Mouse (Mus musculus): Measurements from ENCODE around the gene Kcnj12.

The Kcnj12 gene

DNA sequence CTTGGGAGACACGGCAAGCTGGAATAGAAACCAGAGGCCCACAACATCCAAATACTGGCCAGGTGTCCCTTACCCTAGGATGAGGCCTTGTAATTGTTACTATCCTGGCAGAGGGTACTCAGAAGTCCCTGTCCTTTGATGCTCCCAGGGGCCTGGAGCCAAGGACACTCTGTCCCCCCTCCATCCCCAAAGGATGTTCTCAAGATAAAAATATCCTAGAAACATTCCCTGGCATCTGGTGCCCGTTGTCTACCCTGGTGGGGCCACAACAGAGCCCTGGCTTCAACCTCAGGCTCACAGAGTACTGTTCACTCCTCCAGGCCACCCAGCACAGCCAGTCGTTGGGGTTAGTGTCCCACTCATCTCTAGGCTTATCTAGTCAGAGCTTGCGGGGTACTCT, 38.3 kb downstream of the Kcnj12 start:
- DNase-seq: no peak

DNA sequence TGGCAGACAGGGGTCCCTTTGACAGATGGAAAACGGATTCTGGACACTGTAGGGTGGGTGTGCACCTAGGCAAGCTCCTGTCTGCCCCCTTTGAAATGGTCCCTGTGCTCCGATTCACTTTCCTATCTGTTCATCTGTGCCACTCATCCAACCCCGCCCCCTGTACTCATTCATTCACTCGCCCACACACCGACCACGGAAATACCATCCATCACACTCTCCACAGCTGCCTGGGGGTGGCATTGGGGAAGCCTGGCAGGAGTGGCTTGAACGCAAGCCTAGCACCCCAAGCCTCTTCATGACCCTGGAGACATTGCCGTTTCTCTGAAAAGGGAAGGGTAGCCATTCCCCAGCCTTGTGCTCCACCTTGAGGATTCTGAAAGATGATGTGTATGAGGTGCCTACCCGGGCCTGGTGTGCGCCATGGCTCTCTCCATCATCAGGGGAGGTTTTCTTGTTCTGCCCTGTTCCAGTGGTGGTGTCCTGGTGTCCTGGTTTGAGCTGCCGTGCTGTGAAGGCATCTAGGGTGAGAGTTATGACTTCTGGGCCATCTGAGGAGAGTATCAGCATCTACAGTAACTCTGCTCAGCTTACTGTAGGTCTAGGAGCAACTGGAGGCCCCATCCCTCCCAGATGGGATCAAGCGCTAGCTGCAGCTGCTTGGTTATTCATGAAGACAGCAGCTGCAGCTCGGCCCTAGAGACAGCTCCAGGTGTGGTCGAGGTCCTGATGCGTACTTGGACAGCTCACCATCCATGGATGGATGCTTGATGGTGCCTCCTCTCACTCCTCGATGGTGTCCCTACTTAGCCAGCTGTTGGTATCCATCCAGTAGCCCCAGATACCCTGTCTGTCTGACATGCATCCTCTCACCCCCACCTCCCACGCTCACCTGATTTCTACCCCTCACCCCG, 40.4 kb downstream of the Kcnj12 start:
- DNase-seq: no peak

DNA sequence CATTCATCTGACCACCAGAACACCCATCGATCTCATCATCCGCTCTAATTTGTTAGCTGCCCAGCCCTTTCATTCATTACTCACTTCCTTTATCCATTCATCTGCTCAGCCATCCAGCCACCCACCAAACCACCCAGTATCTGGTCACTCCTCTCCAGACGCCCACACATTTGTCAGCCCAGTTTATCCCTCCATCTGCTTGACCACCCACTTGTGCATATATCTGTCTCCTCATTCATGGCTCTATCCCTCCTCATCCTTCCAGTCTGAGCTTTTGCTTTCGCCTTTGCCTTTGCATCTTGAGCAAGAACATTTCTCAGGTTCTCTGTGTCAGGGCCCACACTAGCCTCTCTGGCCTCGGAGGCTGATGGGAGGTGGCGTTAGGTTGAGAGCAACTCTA, 41.1 kb downstream of the Kcnj12 start:
- DNase-seq: no peak

DNA sequence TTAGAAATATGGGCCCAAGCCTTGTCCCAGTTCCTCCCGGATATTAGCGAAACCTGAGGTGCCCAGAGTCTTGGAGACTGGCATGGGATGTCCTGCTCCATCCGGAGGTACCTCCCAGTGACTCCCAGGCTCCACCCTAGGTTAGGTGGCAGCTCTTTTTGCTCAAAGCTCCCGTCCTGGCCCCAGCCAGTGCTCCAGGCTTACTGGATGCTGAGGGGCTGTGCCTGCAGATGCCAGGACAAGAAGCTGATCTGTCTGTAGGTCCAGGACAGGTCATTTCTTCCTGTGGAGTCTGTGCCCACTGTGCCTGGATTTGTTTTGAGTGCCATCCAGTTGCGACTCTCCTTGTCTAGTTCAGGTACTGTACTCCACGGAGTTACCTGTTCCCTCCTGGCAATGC, 43.3 kb downstream of the Kcnj12 start:
- no peak for DNase-seq

DNA sequence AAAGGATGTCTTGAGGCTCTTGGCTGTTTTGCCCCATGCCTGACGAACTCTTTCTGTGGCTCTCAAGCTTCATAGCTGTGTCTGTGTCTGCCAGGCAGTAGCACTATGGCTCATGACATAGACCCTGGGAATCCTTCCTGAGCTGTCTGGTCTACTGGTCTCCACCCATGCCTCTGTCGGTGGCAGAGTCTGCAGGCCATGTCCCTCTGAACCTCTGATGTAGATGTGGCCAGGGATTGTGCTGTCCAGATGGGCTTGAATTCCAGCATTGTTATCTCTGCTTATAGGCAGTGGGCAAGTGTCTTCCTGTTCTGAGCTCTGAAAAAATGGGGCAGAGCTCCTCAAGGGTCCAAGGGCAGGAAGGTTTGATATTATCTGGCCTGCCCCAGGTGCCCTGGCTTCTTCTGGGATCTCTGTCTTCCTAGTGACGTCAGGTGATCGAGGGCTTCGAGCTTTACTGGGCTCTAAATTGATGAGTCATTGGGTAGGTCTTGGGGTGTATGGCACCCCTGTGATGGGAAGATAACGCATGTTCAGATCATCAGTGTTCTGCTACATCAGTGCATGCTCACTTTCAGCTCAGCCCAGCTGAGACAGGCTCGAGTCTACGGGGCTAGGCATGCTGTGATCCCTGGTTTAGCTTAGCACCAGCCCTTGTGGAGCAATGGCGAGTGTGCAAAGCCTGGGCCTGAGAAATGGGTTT, 44.9 kb downstream of the Kcnj12 start:
- no peak for DNase-seq

DNA sequence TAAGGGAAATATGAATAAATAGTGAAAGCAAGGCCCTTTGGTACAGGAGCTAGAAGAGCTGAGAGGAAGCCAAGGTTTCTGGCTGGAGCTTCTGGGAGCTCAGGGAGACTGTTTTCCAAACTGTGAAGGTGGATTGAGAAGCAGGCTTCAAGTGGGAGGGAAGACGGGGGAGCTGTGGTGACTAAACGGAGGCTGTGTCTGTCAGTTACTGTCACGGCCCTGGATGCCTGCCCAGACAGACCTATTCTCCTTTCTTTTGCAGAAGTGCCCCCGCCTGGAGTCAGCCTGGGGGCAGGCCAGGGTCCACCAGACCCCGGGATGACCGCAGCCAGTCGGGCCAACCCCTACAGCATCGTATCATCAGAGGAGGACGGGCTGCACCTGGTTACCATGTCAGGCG, 46.5 kb downstream of the Kcnj12 start:
- peak; percentile 72 for DNase-seq

DNA sequence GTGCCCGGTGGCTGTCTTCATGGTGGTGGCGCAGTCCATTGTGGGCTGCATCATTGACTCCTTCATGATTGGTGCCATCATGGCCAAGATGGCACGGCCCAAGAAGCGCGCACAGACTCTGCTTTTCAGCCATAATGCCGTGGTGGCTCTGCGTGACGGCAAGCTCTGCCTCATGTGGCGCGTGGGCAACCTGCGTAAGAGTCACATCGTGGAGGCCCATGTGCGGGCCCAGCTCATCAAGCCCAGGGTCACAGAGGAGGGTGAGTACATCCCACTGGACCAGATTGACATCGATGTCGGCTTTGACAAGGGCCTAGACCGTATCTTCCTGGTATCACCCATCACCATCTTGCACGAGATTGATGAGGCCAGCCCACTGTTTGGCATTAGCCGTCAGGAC, 47.3 kb downstream of the Kcnj12 start:
- DNase-seq: no peak

DNA sequence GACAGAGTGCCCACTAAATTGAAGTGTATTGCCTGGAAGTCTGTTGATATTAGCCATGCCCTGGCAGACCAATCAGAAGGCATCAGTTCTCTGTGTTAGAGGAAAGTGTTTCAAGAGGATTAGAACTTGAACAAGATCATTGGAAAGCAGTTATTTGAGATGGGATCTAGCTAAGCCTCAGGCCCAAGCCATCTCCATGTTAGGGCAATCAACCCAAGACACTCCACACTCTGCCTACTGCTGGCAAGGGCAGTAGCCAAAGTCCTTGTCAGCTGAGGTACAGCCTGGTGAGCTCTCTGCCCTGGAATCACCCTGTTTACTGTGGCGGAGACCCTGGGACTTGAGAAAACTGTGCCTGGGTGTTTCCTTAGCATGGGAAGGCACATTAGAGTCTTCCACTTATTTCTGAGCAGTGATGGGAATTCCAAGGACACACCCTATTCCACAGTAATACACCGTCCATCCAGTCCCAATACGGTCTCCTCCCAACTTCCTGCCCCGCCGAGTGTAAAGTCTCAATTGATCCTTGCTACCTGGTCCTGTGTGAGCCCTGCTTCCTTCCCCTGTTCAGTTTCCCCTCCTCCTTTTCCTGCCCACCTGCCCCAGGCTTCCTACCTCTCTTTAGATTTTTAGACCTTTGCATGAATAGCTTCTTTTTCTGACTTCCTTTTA, 52.4 kb downstream of the Kcnj12 start:
- no peak for DNase-seq

DNA sequence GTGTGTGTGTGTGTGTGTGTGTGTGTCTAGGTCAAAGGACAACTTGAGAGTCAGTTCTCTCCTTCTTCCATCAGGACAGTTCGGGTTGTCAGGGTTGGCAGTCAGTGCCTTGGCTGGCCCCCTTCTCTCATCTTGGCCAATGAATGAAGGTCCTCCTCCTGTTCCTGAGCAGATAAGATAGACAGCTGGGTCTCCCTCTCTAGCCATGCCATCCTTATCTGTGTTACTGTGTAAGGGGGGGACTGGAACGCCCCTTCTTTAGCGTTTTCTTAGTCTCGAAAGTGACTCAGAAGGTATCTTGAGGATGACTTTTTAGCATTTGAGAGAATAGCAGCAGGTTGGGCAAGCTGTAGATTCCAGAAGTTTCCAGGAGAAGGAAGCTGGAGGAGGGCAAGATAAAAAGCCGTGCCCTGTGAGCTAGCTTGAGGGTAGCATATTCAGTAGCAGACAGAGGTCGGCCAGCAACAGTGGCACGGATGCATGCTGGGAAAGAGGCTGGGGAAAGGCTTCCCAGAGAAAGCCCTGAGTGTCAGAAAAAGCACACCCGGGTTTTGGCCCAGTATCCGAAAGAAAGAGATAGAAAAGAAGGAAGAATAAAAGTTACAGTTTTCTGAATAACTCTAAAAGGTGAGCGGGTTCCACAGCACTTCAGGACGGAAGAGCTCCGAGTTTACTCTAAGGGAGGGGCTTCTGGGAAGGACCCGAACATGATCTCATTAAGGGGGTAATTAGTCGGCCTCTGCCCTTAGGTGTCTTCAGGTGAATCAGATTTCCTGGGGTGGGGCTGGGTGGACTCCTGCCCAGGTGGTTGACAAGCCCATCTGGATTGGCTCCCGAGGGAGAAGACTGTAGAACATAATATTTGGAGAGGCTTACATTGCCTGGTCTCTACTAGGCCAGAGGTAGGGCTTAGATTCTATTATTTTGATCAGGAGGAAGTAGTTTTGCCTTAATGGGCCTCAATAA, 53.3 kb downstream of the Kcnj12 start:
- DNase-seq: no peak

DNA sequence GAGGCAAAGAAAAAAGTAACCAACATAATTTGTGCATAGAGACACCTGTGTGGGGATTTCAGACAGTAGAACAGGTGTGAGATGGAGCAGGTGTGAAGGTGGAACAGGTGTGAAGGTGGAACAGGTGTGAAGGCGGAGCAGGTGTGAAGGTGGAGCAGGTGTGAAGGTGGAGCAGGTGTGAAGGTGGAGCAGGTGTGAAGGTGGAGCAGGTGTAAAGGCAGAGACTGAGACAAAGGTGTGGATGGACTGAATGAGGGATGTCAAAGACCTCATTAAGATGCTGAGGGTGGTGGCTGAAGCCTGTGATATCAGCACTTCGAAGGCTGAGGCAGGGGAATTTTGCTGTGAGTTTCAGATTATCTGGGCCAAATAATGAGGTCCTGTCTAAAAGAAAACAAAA, 59.3 kb downstream of the Kcnj12 start:
- no peak for DNase-seq

DNA sequence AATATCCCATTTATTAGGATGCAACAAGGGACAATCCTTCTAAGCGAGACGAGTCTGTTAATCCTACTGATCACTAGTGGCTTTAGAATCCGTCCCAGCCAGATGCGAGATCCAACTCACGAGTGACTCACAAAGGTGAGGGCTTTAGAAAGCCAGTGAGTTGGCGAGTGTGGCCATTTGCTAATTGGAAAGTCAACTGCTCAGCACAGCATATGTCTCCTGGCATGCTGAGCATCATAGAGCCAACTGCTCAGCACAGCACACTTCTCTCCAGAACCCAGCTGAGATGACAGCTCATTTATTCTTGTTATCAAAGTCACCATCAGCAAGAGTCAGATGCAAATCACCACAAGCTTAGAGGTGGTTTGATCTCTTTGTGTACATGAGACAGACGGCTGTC, 67.8 kb downstream of the Kcnj12 start:
- DNase-seq: no peak

DNA sequence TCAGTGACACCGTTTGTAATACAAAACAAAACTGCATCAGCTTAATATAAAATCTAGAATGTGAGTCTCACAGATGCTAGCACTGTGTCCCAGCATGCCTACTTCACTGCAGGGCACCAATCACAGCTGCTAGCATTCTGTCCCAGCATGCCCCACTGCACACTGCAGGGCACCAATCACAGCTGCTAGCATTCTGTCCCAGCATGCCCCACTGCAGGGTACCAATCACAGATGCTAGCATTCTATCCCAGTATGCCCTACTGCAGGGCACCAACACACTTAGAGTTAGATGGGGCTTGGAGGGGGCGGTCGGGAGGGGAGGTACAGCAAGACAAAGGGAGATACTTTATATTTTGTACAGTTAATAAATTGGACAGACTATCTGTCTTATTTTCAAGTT, 68.8 kb downstream of the Kcnj12 start:
- no peak for DNase-seq

DNA sequence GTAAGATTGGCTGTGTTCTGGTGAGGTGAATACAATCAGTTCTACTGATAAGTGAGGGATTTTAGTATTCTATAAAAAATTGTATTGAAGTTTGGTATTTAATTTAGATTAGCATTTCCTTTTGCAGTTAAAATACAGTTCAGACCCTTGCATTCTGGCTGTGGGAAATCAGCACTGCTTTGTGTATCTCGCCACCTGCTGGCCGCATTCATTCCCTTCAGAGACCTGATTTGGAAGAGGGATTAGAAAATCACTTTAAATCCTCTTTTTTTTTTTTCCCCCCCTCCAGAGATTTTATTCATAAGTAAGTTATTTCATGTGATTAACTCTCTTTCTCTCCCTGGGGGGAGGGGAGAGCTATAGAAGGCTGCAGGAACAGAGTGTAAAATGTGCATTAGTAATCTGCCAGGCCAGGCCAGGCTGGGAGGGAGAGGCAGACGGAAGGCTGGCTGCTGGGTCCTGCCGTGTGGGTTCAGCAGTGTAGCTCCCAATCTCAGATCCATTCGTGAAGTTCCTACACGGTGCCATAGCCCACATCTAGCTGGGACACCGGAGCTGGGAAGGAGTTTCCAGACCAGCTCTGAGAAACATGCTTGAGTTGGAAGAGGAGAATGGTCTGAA, 69.4 kb downstream of the Kcnj12 start:
- peak; percentile 87 for DNase-seq

DNA sequence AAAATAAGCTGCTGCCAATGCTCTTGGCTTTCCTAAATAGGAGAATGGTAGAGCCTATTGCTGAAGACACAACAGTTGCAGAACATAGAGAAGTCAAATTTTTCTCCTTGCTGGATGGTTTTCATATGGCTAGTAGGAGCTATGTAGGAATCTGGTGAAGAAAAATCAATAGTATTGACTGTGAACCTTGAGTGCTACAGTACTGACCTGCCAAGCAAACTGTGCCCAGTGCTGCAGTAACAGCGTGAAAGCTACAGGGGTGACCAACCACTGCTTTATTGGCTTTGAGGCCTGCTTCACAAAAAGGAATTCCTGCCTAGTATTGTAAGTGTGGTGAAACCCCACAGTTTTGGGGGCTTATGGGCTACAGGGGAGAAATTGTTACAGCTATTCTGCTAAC, 75.7 kb downstream of the Kcnj12 start:
- no peak for DNase-seq

DNA sequence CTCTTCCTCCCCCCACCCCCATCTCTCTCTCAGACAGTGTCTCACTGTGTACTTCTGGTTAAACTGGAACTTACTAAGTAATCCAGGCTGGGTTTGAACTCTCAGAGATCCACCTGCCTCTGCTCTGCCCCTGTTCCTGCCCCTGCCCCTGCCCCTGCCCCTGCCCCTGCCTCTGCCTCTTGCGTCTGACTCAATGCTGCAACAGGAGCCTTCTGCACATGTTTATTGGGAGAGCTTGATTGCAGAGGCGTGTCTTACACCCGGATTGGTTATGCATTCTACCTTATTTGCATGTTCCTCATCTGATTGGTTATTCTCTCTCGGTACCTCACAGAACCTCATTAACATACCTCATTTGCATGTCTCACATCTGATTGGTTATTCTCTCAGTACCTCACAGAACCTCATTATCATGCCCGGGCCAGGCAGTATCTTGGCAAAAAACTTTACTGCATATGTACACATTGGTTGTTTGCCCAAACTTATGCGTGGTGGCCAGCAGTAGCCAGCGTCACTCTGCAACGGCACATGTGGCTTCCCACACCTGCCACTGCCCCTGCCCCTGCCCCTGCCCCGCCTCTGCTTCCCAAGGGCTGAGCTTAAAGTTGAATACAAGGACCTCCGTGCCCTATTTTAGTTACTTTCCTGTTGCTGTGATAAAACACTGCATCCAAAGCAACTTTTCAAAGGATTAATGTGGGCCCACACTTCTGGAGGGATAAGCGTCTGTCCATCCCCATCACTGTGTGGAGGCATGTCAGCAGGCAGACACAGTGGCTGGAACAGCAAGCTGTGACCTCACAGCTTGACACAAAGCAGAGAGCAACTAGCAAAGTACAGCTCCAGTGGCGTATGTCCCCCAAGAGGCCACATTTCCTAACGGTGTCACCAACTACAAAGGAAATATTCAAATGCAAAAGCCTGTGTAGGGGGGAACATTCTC, 80.3 kb downstream of the Kcnj12 start:
- DNase-seq: no peak

DNA sequence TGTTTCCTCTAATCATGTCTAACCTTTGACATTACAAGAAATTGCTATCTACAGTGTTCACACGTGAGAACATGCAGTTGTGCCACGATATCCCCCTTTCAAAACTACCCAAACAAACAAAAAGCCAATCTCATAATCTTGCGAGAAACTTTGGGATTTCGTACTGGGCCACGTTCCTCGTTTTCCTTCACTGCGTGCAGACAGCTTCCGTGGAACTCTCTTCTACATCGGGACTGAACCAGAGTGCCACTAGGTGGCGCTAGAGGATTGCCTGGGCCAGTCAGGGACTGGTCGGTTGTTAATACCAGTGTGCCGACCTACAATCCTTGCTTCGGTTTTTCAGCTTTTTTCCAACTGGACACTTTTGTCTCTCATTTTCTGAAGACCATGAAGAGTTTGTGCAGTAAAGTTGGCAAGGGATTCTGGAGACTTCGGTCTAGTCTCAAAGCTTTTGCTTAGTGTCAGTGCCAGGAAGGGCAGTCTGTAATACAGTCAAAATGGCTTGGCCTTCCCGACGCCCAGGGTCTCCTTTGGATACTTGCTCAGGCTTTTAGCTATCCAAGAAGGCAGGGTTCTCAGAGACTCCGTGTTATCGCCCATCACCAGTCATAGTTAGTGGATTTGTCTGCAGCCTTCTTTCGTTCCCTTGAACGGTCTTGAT, 82.0 kb downstream of the Kcnj12 start:
- peak; percentile 92 for DNase-seq

DNA sequence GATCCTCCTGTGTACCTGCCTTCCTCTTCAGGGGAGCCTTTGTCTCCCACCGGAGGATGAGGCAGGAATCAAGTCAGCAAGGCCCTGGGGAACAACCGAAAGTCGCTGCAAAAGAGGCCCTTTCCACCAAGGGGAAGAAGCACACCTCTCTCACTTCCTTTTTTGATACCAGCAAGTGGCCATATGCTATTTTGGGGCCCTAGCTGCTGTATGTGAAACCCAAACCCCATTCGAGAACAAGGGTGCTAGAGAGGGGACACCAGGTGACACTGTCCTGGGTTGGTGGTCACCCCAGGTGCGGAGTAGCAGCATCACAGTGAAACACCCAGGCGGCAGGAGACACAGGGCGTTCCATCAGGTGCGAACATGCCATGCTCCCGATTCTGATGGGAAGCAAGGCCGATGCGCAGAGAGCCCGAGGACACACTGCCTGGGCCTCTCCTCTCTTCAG, 86.6 kb downstream of the Kcnj12 start:
- no peak for DNase-seq

DNA sequence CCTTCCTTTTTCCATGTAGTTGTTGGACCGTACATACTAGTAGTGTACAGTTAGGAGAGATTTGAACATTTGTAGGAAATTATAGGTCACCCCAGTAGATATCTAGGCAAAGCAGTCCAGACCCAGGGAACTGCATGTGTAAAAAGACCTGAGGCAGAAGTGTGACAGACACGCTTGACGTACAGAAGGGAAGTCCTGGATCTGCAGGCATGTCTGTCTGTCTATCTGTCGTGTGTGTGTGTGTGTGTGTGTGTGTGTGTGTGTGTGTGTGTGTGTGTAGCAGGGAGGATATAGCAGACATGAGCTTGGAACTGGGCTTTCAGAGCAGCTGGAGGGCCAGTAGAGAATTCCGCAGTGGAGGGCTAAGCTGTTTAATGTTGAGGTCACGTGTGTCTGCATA, 87.3 kb downstream of the Kcnj12 start:
- no peak for DNase-seq

DNA sequence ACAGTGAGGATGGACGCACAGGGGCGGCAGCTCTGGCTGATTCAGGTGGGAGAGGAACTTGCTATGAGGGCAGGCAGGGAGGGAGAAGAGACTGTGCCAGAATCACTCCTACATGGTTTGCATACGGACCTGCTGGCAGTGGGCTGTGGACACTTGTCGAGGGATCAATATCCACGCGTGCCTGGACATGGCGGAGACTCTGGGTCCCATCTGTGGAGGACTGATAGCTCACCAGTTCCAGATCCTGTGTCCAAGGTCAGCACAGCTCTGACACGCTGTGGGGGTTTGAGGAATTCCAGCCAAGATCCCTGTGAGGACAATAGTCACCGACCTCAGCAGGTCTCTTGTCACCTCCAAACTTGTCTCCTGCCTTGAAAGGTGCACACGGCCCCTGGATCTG, 87.7 kb downstream of the Kcnj12 start:
- no peak for DNase-seq

DNA sequence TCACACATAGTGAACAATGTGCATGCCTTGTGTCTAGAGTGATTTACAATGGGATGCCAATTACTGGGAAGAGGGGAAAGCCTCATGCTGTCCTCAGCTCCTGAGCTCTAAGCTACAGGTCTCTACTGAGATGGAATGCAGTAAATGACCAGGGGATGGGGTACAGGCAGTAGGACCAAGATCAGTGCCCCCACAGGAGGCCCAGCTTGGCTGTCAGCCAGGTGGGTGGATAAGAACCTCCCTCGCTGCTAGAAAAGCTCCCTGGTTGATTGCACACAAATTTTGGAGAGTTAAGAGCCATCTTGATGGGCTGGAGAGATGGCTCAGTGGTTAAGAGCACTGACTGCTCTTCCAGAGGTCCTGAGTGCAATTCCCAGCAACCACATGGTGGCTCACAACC, 88.6 kb downstream of the Kcnj12 start:
- no peak for DNase-seq

Data from right cerebral cortex, postnatal 14 days (tissue).